Mouse (Mus musculus): Measurements from ENCODE around the gene Gm5741. TPM values are rescaled to one million over a fixed set of nuclear protein-coding genes. Genes with fewer than 3 reads are reported as not detected.

Gene Gm5741
- total and polyA plus RNA-seq, 2 experiments from 2014 or later, result 2.2 TPM; not detected in 1

- Histone ChIP-seq H3K9ac (replicated peaks; ENCODE audit: low read length, poor library complexity, severe bottlenecking) (peak within 1 kb of the TSS; percentile 95), H3K9me3 (ENCODE audit: low read length) (no peaks in the 10 kb centered on the region), H3K4me3 (ENCODE audit: low read depth, low read length) (peak within 1 kb of the TSS; percentile 88), H3K4me1 (ENCODE audit: insufficient read depth, low read length) (peaks cover 5% of the 10 kb centered on the region; the same call in 1 of the 2 replicates), H3K27me3 (ENCODE audit: insufficient read depth, low read length) (no peaks in the 10 kb centered on the region), H3K4me2 (ENCODE audit: low read depth, low read length, poor library complexity, severe bottlenecking) (peak within 1 kb of the TSS; percentile 98), H3K36me3 (ENCODE audit: insufficient read depth, low read length) (peaks cover 13% of the 10 kb centered on the region), H3K27ac (ENCODE audit: low read depth, low read length) (peak within 1 kb of the TSS; percentile 96)
- TF ChIP-seq CTCF (IDR thresholded peaks at IDR 0.05), result no peak
- under 1% methylated on average over 59 of the region's 59 CpGs for WGBS
- DNase-seq (ENCODE audit: low spot score) (peak; percentile 99), ATAC-seq (ENCODE audit: low FRiP score) (peak; percentile 93)
Measured at GRCm38 (mm10) chr8:85036718-85037365, 30.9 kb downstream of the Gm5741 start, which contains the start of gene Tnpo2. Tnpo2 (plus strand) TSS chr8:85036915.

GRCm38 (mm10) chr8:85036381-85036717, 31.4 kb downstream of the Gm5741 start:
- Histone ChIP-seq H3K27me3 (ENCODE audit: insufficient read depth, low read length) (no peaks in the 10 kb centered on the region), H3K9ac (replicated peaks; ENCODE audit: low read length, poor library complexity, severe bottlenecking) (peak overlapping the region; percentile 95), H3K4me3 (ENCODE audit: low read depth, low read length) (peak overlapping the region; percentile 88), H3K9me3 (ENCODE audit: low read length) (no peaks in the 10 kb centered on the region), H3K4me2 (ENCODE audit: low read depth, low read length, poor library complexity, severe bottlenecking) (peak overlapping the region; percentile 80), H3K27ac (ENCODE audit: low read depth, low read length) (peak overlapping the region; percentile 96), H3K36me3 (ENCODE audit: insufficient read depth, low read length) (peaks cover 17% of the 10 kb centered on the region), H3K4me1 (ENCODE audit: insufficient read depth, low read length) (peaks cover 5% of the 10 kb centered on the region; the same call in 1 of the 2 replicates)
- no peak for TF ChIP-seq CTCF (IDR thresholded peaks at IDR 0.05)
- DNase-seq (ENCODE audit: low spot score) (no peak), ATAC-seq (ENCODE audit: low FRiP score) (peak; percentile 41; the same call in 1 of the 2 replicates)
- WGBS, result 0% methylated on average over 9 of the region's 9 CpGs

GRCm38 (mm10) chr8:85035728-85036310, 32.0 kb downstream of the Gm5741 start:
- peak; percentile 6; the same call in 1 of the 2 replicates for ATAC-seq (ENCODE audit: low FRiP score)
- Histone ChIP-seq H3K4me1 (ENCODE audit: insufficient read depth, low read length) (peaks cover 5% of the 10 kb centered on the region; the same call in 1 of the 2 replicates), H3K4me3 (ENCODE audit: low read depth, low read length) (peak overlapping the region; percentile 88), H3K36me3 (ENCODE audit: insufficient read depth, low read length) (peaks cover 16% of the 10 kb centered on the region), H3K4me2 (ENCODE audit: low read depth, low read length, poor library complexity, severe bottlenecking) (peak overlapping the region; percentile 80), H3K27ac (ENCODE audit: low read depth, low read length) (peak overlapping the region; percentile 96), H3K27me3 (ENCODE audit: insufficient read depth, low read length) (no peaks in the 10 kb centered on the region), H3K9me3 (ENCODE audit: low read length) (no peaks in the 10 kb centered on the region), H3K9ac (replicated peaks; ENCODE audit: low read length, poor library complexity, severe bottlenecking) (peak overlapping the region; percentile 95)
- DNase-seq (ENCODE audit: low spot score), result peak; percentile 9
- no peak for TF ChIP-seq CTCF (IDR thresholded peaks at IDR 0.05)
- 1% methylated on average over 15 of the region's 15 CpGs for WGBS

- DNase-seq (ENCODE audit: low spot score) (no peak), ATAC-seq (ENCODE audit: low FRiP score) (no peak)
- TF ChIP-seq CTCF (IDR thresholded peaks at IDR 0.05), result no peak
- Histone ChIP-seq H3K27me3 (ENCODE audit: insufficient read depth, low read length) (no peaks in the 10 kb centered on the region), H3K9ac (replicated peaks; ENCODE audit: low read length, poor library complexity, severe bottlenecking) (no peak overlapping the region), H3K4me3 (ENCODE audit: low read depth, low read length) (peak overlapping the region; percentile 88), H3K27ac (ENCODE audit: low read depth, low read length) (no peak overlapping the region), H3K4me2 (ENCODE audit: low read depth, low read length, poor library complexity, severe bottlenecking) (peak overlapping the region; percentile 80), H3K4me1 (ENCODE audit: insufficient read depth, low read length) (peaks cover 5% of the 10 kb centered on the region; the same call in 1 of the 2 replicates), H3K36me3 (ENCODE audit: insufficient read depth, low read length) (peaks cover 16% of the 10 kb centered on the region), H3K9me3 (ENCODE audit: low read length) (no peaks in the 10 kb centered on the region)
- WGBS, result 6% methylated on average over 12 of the region's 12 CpGs
Measured at GRCm38 (mm10) chr8:85035165-85035727, 32.5 kb downstream of the Gm5741 start.

GRCm38 (mm10) chr8:85034764-85035163, 33.0 kb downstream of the Gm5741 start:
- Histone ChIP-seq H3K9me3 (ENCODE audit: low read length) (no peaks in the 10 kb centered on the region), H3K4me2 (ENCODE audit: low read depth, low read length, poor library complexity, severe bottlenecking) (peak overlapping the region; percentile 80), H3K9ac (replicated peaks; ENCODE audit: low read length, poor library complexity, severe bottlenecking) (no peak overlapping the region), H3K4me1 (ENCODE audit: insufficient read depth, low read length) (peaks cover 5% of the 10 kb centered on the region; the same call in 1 of the 2 replicates), H3K36me3 (ENCODE audit: insufficient read depth, low read length) (peaks cover 21% of the 10 kb centered on the region), H3K4me3 (ENCODE audit: low read depth, low read length) (peak overlapping the region; percentile 88; the same call in 1 of the 2 replicates), H3K27ac (ENCODE audit: low read depth, low read length) (no peak overlapping the region), H3K27me3 (ENCODE audit: insufficient read depth, low read length) (no peaks in the 10 kb centered on the region)
- ATAC-seq (ENCODE audit: low FRiP score) (no peak), DNase-seq (ENCODE audit: low spot score) (peak; percentile 92)
- no peak for TF ChIP-seq CTCF (IDR thresholded peaks at IDR 0.05)
- 12% methylated on average over 12 of the region's 13 CpGs for WGBS

- H3K4me1 ChIP-seq (ENCODE audit: insufficient read depth, low read length), result peaks cover 5% of the 10 kb centered on the region; the same call in 1 of the 2 replicates
- no peak for ATAC-seq (ENCODE audit: low FRiP score)
Measured at GRCm38 (mm10) chr8:85033867-85034266, 33.9 kb downstream of the Gm5741 start.

More at GRCm38 (mm10) chr8:85033867-85034266, 33.9 kb downstream of the Gm5741 start:
- WGBS, result 65% methylated on average over 1 of the region's 1 CpGs
- Histone ChIP-seq H3K4me3 (ENCODE audit: low read depth, low read length) (no peak overlapping the region), H3K27ac (ENCODE audit: low read depth, low read length) (no peak overlapping the region), H3K9me3 (ENCODE audit: low read length) (no peaks in the 10 kb centered on the region), H3K36me3 (ENCODE audit: insufficient read depth, low read length) (peaks cover 23% of the 10 kb centered on the region), H3K9ac (replicated peaks; ENCODE audit: low read length, poor library complexity, severe bottlenecking) (no peak overlapping the region), H3K27me3 (ENCODE audit: insufficient read depth, low read length) (no peaks in the 10 kb centered on the region), H3K4me2 (ENCODE audit: low read depth, low read length, poor library complexity, severe bottlenecking) (no peak overlapping the region)
- TF ChIP-seq CTCF (IDR thresholded peaks at IDR 0.05), result no peak
- no peak for DNase-seq (ENCODE audit: low spot score)

Data from midbrain, postnatal 0 days (tissue).